In the genomic region with DNA sequence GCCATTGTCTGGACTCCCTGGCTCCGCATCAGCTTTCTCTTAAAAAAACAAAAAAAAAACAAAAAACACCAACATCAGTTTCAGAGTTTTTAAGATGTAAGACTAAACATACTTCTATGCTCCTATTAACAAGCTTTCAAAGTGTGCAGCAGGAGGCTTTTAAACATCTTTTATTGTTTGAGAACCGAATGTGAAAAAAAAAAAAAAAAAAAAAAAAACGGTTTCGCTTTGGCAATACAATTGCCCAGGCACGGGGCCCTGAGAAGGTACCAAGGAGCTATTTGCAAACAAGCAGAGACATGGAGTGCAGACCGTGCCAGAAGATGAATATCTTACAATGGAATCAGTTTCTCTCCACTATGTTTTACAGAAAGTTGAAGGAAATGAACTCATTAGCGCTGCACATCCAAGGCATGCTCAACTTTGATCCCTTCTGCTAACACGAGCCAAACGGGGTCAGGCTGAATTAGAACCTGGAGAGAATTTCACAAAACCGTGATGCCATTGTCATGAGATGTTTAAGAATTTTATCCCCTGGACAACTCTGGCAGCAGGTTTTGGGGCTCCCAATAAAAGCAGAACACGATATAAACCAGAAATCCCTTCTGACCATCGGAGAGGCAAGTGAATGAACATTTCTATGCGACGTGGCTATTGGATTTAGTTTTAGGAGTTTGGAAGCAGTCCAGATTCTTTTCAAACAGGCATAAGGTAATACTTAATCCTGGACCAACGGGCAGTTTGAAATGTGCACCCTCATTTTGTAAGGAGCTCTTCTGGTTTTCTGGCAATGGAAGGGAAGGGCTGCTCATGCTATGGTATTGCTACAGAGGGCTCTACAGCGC, we compare ENCODE assay signal across 12 mouse cellular contexts.
DNase-seq lines count a peak whose midpoint lies in the region; ATAC-seq and TF ChIP-seq lines count a peak whose summit lies in the region.
"Had no signal": no experiment of that assay in that cellular context is flagged by ENCODE, and none has a peak within 500 bp of the region (broad histone marks: within the 10 kb centered on the region; RNA-seq: fewer than 3 reads in every experiment).

No protein-coding gene starts in this region.

- WGBS in hindbrain, embryonic 14.5 days, result 58% methylated on average over 16 of the region's 16 CpGs
- 65% methylated on average over 16 of the region's 16 CpGs for WGBS in hindbrain, embryonic 13.5 days
- WGBS in forebrain, postnatal 0 days, result 27% methylated on average over 16 of the region's 16 CpGs

- H3K4me3 ChIP-seq in hindbrain, embryonic 14.5 days (replicated peaks; ENCODE audit: low read length), result no peak overlapping the region
- H3K4me3 ChIP-seq in hindbrain, embryonic 13.5 days, result no peak overlapping the region
- no peak overlapping the region for H3K4me3 ChIP-seq in forebrain, postnatal 0 days (ENCODE audit: low read depth, low read length)

- H3K4me2 ChIP-seq in hindbrain, embryonic 14.5 days (replicated peaks), result peak overlapping the region; percentile 21; the same call in 1 of the 2 replicates
- no peak overlapping the region for H3K4me2 ChIP-seq in hindbrain, embryonic 13.5 days
- H3K4me2 ChIP-seq in forebrain, postnatal 0 days (ENCODE audit: low read depth), result peak overlapping the region; percentile 27

- no peak overlapping the region for H3K27ac ChIP-seq in hindbrain, embryonic 14.5 days
- H3K27ac ChIP-seq in hindbrain, embryonic 13.5 days, result no peak overlapping the region
- H3K27ac ChIP-seq in forebrain, postnatal 0 days (ENCODE audit: low read depth, low read length), result no peak overlapping the region

- H3K36me3 ChIP-seq in hindbrain, embryonic 14.5 days (replicated peaks; ENCODE audit: control insufficient read depth, insufficient read depth), result no peaks in the 10 kb centered on the region
- no peaks in the 10 kb centered on the region for H3K36me3 ChIP-seq in hindbrain, embryonic 13.5 days
- H3K36me3 ChIP-seq in forebrain, postnatal 0 days (ENCODE audit: insufficient read depth), result no peaks in the 10 kb centered on the region

- ATAC-seq in hindbrain, embryonic 14.5 days (ENCODE audit: low FRiP score), result no peak
- no peak for ATAC-seq in hindbrain, embryonic 13.5 days (ENCODE audit: low FRiP score)
- ATAC-seq in forebrain, postnatal 0 days, result 0 out of 2 replicates have a peak, but pooled peaks have one; percentile 8
- no peak for ATAC-seq in inflammation-experienced regulatory T-cells, adult 6 months
- ATAC-seq: Patski had no signal

- H3K27me3 ChIP-seq in hindbrain, embryonic 14.5 days (ENCODE audit: control insufficient read depth, insufficient read depth, low read length), result no peaks in the 10 kb centered on the region
- H3K27me3 ChIP-seq in hindbrain, embryonic 13.5 days, result no peaks in the 10 kb centered on the region
- H3K27me3 ChIP-seq in forebrain, postnatal 0 days (ENCODE audit: insufficient read depth, low read length), result no peaks in the 10 kb centered on the region
- H3K27me3 ChIP-seq: Patski had no signal

- TF ChIP-seq CTCF in forebrain, postnatal 0 days (IDR thresholded peaks at IDR 0.05; ENCODE audit: low read depth), result no peak

- H3K9me3 ChIP-seq in hindbrain, embryonic 14.5 days (ENCODE audit: control insufficient read depth, low read length), result no peaks in the 10 kb centered on the region
- H3K9me3 ChIP-seq in hindbrain, embryonic 13.5 days, result no peaks in the 10 kb centered on the region
- H3K9me3 ChIP-seq in forebrain, postnatal 0 days (ENCODE audit: low read length), result no peaks in the 10 kb centered on the region

- no peaks in the 10 kb centered on the region; the same call in 1 of the 2 replicates for H3K4me1 ChIP-seq in hindbrain, embryonic 14.5 days (replicated peaks; ENCODE audit: control insufficient read depth, insufficient read depth, low read length)
- H3K4me1 ChIP-seq in hindbrain, embryonic 13.5 days (replicated peaks), result peaks cover 14% of the 10 kb centered on the region
- peaks cover 12% of the 10 kb centered on the region; the same call in 1 of the 2 replicates for H3K4me1 ChIP-seq in forebrain, postnatal 0 days (ENCODE audit: insufficient read depth)

- no peak overlapping the region for H3K9ac ChIP-seq in hindbrain, embryonic 14.5 days
- H3K9ac ChIP-seq in hindbrain, embryonic 13.5 days, result no peak overlapping the region
- H3K9ac ChIP-seq in forebrain, postnatal 0 days, result no peak overlapping the region; the same call in 1 of the 2 replicates

- no peak for DNase-seq in hindbrain, embryonic 14.5 days (ENCODE audit: low spot score)
- DNase-seq in testis, postnatal 10 days (ENCODE audit: low spot score), result peak; percentile 26
- DNase-seq in testis, postnatal 14 days (ENCODE audit: low spot score), result no peak
- no peak for DNase-seq in forebrain, postnatal 0 days
- DNase-seq in kidney, adult 18-20 months, result no peak
- DNase-seq: cerebellum, adult 8-10 months; heart, postnatal 10 days; kidney, adult 11 months; lung, adult 2 months had no signal
